Mouse (Mus musculus): ENCODE data around the gene Gpr33.

Gene Gpr33

GRCm38 (mm10) chr12:52027963-52028362, at the start of gene Gpr33:
Gene Gpr33, minus strand, starts transcription at chr12:52028063.
- DNase-seq (ENCODE audit: low read depth) = no peak

- no peak for DNase-seq (ENCODE audit: low read depth)
Observed at GRCm38 (mm10) chr12:52049324-52049723, 21.5 kb upstream of the Gpr33 start.

- DNase-seq (ENCODE audit: low read depth) = no peak
Observed at GRCm38 (mm10) chr12:52046371-52046770, 18.5 kb upstream of the Gpr33 start.

- DNase-seq (ENCODE audit: low read depth) = peak; percentile 6
Observed at GRCm38 (mm10) chr12:52042818-52043336, 15.0 kb upstream of the Gpr33 start.

- peak; percentile 35 for DNase-seq (ENCODE audit: low read depth)
Observed at GRCm38 (mm10) chr12:52038352-52038751, 10.5 kb upstream of the Gpr33 start.

GRCm38 (mm10) chr12:52034956-52035355, 7.1 kb upstream of the Gpr33 start:
- DNase-seq (ENCODE audit: low read depth) = peak; percentile 60

GRCm38 (mm10) chr12:52032276-52032675, 4.4 kb upstream of the Gpr33 start:
- DNase-seq (ENCODE audit: low read depth) = no peak

- DNase-seq (ENCODE audit: low read depth) = no peak
Observed at GRCm38 (mm10) chr12:52014494-52015029, 13.3 kb downstream of the Gpr33 start.

- DNase-seq (ENCODE audit: low read depth) = no peak
Observed at GRCm38 (mm10) chr12:52014044-52014443, 13.8 kb downstream of the Gpr33 start.

GRCm38 (mm10) chr12:52013274-52013673, 14.6 kb downstream of the Gpr33 start:
- DNase-seq (ENCODE audit: low read depth) = no peak

GRCm38 (mm10) chr12:52012159-52012558, 15.7 kb downstream of the Gpr33 start:
- no peak for DNase-seq (ENCODE audit: low read depth)

GRCm38 (mm10) chr12:52010630-52010961, 17.3 kb downstream of the Gpr33 start:
- peak; percentile 74 for DNase-seq (ENCODE audit: low read depth)

- no peak for DNase-seq (ENCODE audit: low read depth)
Observed at GRCm38 (mm10) chr12:52009928-52010629, 17.8 kb downstream of the Gpr33 start.

GRCm38 (mm10) chr12:52006633-52006994, 21.2 kb downstream of the Gpr33 start:
- no peak for DNase-seq (ENCODE audit: low read depth)

GRCm38 (mm10) chr12:52005877-52006632, 21.8 kb downstream of the Gpr33 start, which contains the start of gene Dtd2:
Gene Dtd2, minus strand, starts transcription at chr12:52006501.
- peak; percentile 94 for DNase-seq (ENCODE audit: low read depth)

- DNase-seq (ENCODE audit: low read depth) = no peak
Observed at GRCm38 (mm10) chr12:52002746-52003145, 25.1 kb downstream of the Gpr33 start.

GRCm38 (mm10) chr12:52001544-52001943, 26.3 kb downstream of the Gpr33 start:
- DNase-seq (ENCODE audit: low read depth) = peak; percentile 85

- no peak for DNase-seq (ENCODE audit: low read depth)
Observed at GRCm38 (mm10) chr12:51998366-51998932, 29.4 kb downstream of the Gpr33 start.

GRCm38 (mm10) chr12:51995738-51996536, 31.9 kb downstream of the Gpr33 start:
- no peak for DNase-seq (ENCODE audit: low read depth)

GRCm38 (mm10) chr12:51990629-51991028, 37.2 kb downstream of the Gpr33 start:
- no peak for DNase-seq (ENCODE audit: low read depth)

GRCm38 (mm10) chr12:51988536-51988935, 39.3 kb downstream of the Gpr33 start:
- DNase-seq (ENCODE audit: low read depth) = no peak

- DNase-seq (ENCODE audit: low read depth) = no peak
Observed at GRCm38 (mm10) chr12:51985826-51986225, 42.0 kb downstream of the Gpr33 start.
